Mouse (Mus musculus): ENCODE results near the gene Il3ra.

Il3ra gene

GRCm38 (mm10) chr14:14355360-14355646, 9.2 kb downstream of the Il3ra start:
- peak; percentile 63 for DNase-seq

GRCm38 (mm10) chr14:14395535-14395934, 49.5 kb downstream of the Il3ra start:
- no peak for DNase-seq

DNA sequence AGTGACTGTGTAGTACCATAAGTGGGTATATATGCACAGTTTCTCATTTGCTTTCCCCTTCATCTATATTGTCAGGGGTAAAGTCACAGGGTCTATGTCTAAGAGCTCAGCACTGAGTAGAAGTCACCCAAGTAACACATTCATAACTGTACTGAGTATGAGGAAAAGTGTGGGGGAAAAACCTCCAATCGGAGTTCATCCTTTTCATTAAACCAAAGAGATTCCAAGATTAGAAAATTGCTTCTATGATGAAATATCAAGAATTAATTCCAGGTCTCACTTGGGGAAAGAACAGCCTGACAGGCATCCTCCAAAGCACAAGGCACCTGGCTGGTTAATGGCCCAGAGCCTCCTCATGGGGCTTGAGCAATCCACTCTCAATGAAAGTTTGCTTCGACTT, 54.9 kb downstream of the Il3ra start, which contains the start of gene Olfr721-ps1:
Gene Olfr721-ps1, plus strand, starts transcription at position 301 of the 400 bp plus-strand sequence.
- DNase-seq: no peak
